Mouse (Mus musculus): Measurements from ENCODE around the gene Tulp2. TPM values are rescaled to one million over a fixed set of nuclear protein-coding genes. Genes with fewer than 3 reads are reported as not detected.
A peak's percentile ranks its signal among the peaks of the same experiment; 100 is the strongest.

Tulp2 gene
- polyA plus RNA-seq, 1 experiment from 2014 or later, result 1.0 TPM

- no peak overlapping the region for H3K4me3 ChIP-seq
- 87% methylated on average over 9 of the region's 9 CpGs for WGBS
- no peaks in the 10 kb centered on the region for H3K27me3 ChIP-seq
- H3K4me1 ChIP-seq, result peaks cover 32% of the 10 kb centered on the region
- no peak for ATAC-seq (ENCODE audit: insufficient number of reproducible peaks, low FRiP score, low TSS enrichment, low read depth)
- no peak overlapping the region for H3K27ac ChIP-seq
- H3K9me3 ChIP-seq, result no peaks in the 10 kb centered on the region
- no peaks in the 10 kb centered on the region for H3K36me3 ChIP-seq
- H3K9ac ChIP-seq, result no peak overlapping the region
- no peak overlapping the region for H3K4me2 ChIP-seq
Observed at GRCm38 (mm10) chr7:45565446-45565845, 83.8 kb downstream of the Tulp2 start.

GRCm38 (mm10) chr7:45567112-45567779 lies 85.6 kb downstream of the Tulp2 start:
- H3K4me3 ChIP-seq, result no peak overlapping the region; the same call in 1 of the 2 replicates
- no peak overlapping the region for H3K9ac ChIP-seq
- 66% methylated on average over 8 of the region's 8 CpGs for WGBS

GRCm38 (mm10) chr7:45567780-45568516 lies 86.3 kb downstream of the Tulp2 start:
- peak overlapping the region; percentile 86 for H3K27ac ChIP-seq
- H3K9me3 ChIP-seq, result no peaks in the 10 kb centered on the region
- H3K36me3 ChIP-seq, result no peaks in the 10 kb centered on the region
- no peaks in the 10 kb centered on the region for H3K27me3 ChIP-seq
- H3K9ac ChIP-seq, result peak overlapping the region; percentile 11; the same call in 1 of the 2 replicates
- WGBS, result under 1% methylated on average over 24 of the region's 24 CpGs
- H3K4me3 ChIP-seq, result peak overlapping the region; percentile 48
- H3K4me2 ChIP-seq, result peak overlapping the region; percentile 75
- H3K4me1 ChIP-seq, result peaks cover 34% of the 10 kb centered on the region
- ATAC-seq (ENCODE audit: insufficient number of reproducible peaks, low FRiP score, low TSS enrichment, low read depth), result peak; percentile 93

More at GRCm38 (mm10) chr7:45567112-45567779, 85.6 kb downstream of the Tulp2 start:
- Histone ChIP-seq H3K27me3 (no peaks in the 10 kb centered on the region), H3K4me2 (peak overlapping the region; percentile 75), H3K9me3 (no peaks in the 10 kb centered on the region), H3K4me1 (peaks cover 35% of the 10 kb centered on the region), H3K27ac (peak overlapping the region; percentile 75), H3K36me3 (no peaks in the 10 kb centered on the region)
- no peak for ATAC-seq (ENCODE audit: insufficient number of reproducible peaks, low FRiP score, low TSS enrichment, low read depth)

GRCm38 (mm10) chr7:45568601-45569473 lies 87.2 kb downstream of the Tulp2 start:
- no peaks in the 10 kb centered on the region for H3K36me3 ChIP-seq
- no peaks in the 10 kb centered on the region for H3K9me3 ChIP-seq
- H3K27ac ChIP-seq, result peak overlapping the region; percentile 86
- H3K4me1 ChIP-seq, result peaks cover 34% of the 10 kb centered on the region
- ATAC-seq (ENCODE audit: insufficient number of reproducible peaks, low FRiP score, low TSS enrichment, low read depth), result no peak
- 78% methylated on average over 10 of the region's 10 CpGs for WGBS
- H3K9ac ChIP-seq, result no peak overlapping the region
- peak overlapping the region; percentile 75 for H3K4me2 ChIP-seq
- no peaks in the 10 kb centered on the region for H3K27me3 ChIP-seq
- peak overlapping the region; percentile 48 for H3K4me3 ChIP-seq

- WGBS, result 1% methylated on average over 39 of the region's 42 CpGs
- Histone ChIP-seq H3K36me3 (peaks cover 2% of the 10 kb centered on the region; the same call in 1 of the 2 replicates), H3K27ac (peak within 1 kb of the TSS; percentile 92), H3K27me3 (no peaks in the 10 kb centered on the region), H3K9ac (peak within 1 kb of the TSS; percentile 76), H3K4me2 (peak within 1 kb of the TSS; percentile 74), H3K9me3 (no peaks in the 10 kb centered on the region), H3K4me1 (peaks cover 34% of the 10 kb centered on the region), H3K4me3 (peak within 1 kb of the TSS; percentile 71)
- ATAC-seq (ENCODE audit: insufficient number of reproducible peaks, low FRiP score, low TSS enrichment, low read depth), result peak; percentile 66
Observed at GRCm38 (mm10) chr7:45570103-45570741, 88.5 kb downstream of the Tulp2 start, which contains the start of gene Bcat2. Bcat2 (plus strand) TSS chr7:45570153.

- H3K27me3 ChIP-seq, result no peaks in the 10 kb centered on the region
- no peak overlapping the region for H3K4me2 ChIP-seq
- no peak overlapping the region for H3K4me3 ChIP-seq
- peaks cover 17% of the 10 kb centered on the region for H3K36me3 ChIP-seq
- no peak overlapping the region for H3K9ac ChIP-seq
- H3K4me1 ChIP-seq, result peaks cover 34% of the 10 kb centered on the region
- 66% methylated on average over 1 of the region's 1 CpGs for WGBS
- no peak overlapping the region for H3K27ac ChIP-seq
- no peak for ATAC-seq (ENCODE audit: insufficient number of reproducible peaks, low FRiP score, low TSS enrichment, low read depth)
- no peaks in the 10 kb centered on the region for H3K9me3 ChIP-seq
Observed at GRCm38 (mm10) chr7:45571966-45572365, 90.3 kb downstream of the Tulp2 start.

Small RNA genes within 50 kb of the gene (microRNA-seq; reads per million reads assigned to microRNA genes)
- gene Gm22133, result not detected

Other genes with a start within 250 kb of the Tulp2 start
- gene Cd37, start 242.8 kb upstream of the Tulp2 start, polyA plus RNA-seq (2015; fragmentation: Nextera tagmentation; extraction: Ambion mirVana), result 3.8 and 5.1 TPM in 2 replicates
- gene Slc6a16, start 240.8 kb upstream of the Tulp2 start, polyA plus RNA-seq (2015; fragmentation: Nextera tagmentation; extraction: Ambion mirVana), result 0.09 TPM in 1 of 2 replicates, not detected in the other
- gene Slc6a21, start 204.4 kb upstream of the Tulp2 start, polyA plus RNA-seq (2015; fragmentation: Nextera tagmentation; extraction: Ambion mirVana), result not detected in 2 replicates
- 22.0 and 22.6 TPM in 2 replicates for gene Trpm4, start 148.1 kb upstream of the Tulp2 start, polyA plus RNA-seq (2015; fragmentation: Nextera tagmentation; extraction: Ambion mirVana)
- 6.5 and 15.1 TPM in 2 replicates for gene Hrc, start 146.6 kb upstream of the Tulp2 start, polyA plus RNA-seq (2015; fragmentation: Nextera tagmentation; extraction: Ambion mirVana)
- 7.8 and 9.1 TPM in 2 replicates for gene Ppfia3, start 114.9 kb upstream of the Tulp2 start, polyA plus RNA-seq (2015; fragmentation: Nextera tagmentation; extraction: Ambion mirVana)
- gene Lin7b, start 111.3 kb upstream of the Tulp2 start, polyA plus RNA-seq (2015; fragmentation: Nextera tagmentation; extraction: Ambion mirVana), result 2.3 and 2.5 TPM in 2 replicates
- gene Snrnp70, start 86.1 kb upstream of the Tulp2 start, polyA plus RNA-seq (2015; fragmentation: Nextera tagmentation; extraction: Ambion mirVana), result 199 and 204 TPM in 2 replicates
- 0.10 and 0.12 TPM in 2 replicates for gene Kcna7, start 76.2 kb upstream of the Tulp2 start, polyA plus RNA-seq (2015; fragmentation: Nextera tagmentation; extraction: Ambion mirVana)
- 1.9 and 3.0 TPM in 2 replicates for gene Ntf5, start 68.2 kb upstream of the Tulp2 start, polyA plus RNA-seq (2015; fragmentation: Nextera tagmentation; extraction: Ambion mirVana)
- gene Lhb, start 61.1 kb upstream of the Tulp2 start, polyA plus RNA-seq (2015; fragmentation: Nextera tagmentation; extraction: Ambion mirVana), result not detected in 2 replicates
- gene Gys1, start 47.0 kb upstream of the Tulp2 start, polyA plus RNA-seq (2015; fragmentation: Nextera tagmentation; extraction: Ambion mirVana), result 39.0 and 43.5 TPM in 2 replicates
- 122 and 125 TPM in 2 replicates for gene Ruvbl2, start 43.8 kb upstream of the Tulp2 start, polyA plus RNA-seq (2015; fragmentation: Nextera tagmentation; extraction: Ambion mirVana)
- 4,640 and 4,716 TPM in 2 replicates for gene Ftl1, start 22.0 kb upstream of the Tulp2 start, polyA plus RNA-seq (2015; fragmentation: Nextera tagmentation; extraction: Ambion mirVana)
- gene Bax, start 15.0 kb upstream of the Tulp2 start, polyA plus RNA-seq (2015; fragmentation: Nextera tagmentation; extraction: Ambion mirVana), result 145 and 146 TPM in 2 replicates
- gene Gm45808, start 4.9 kb downstream of the Tulp2 start, polyA plus RNA-seq (2015; fragmentation: Nextera tagmentation; extraction: Ambion mirVana), result not detected in 2 replicates
- 3.1 and 3.3 TPM in 2 replicates for gene Dhdh, start 6.9 kb downstream of the Tulp2 start, polyA plus RNA-seq (2015; fragmentation: Nextera tagmentation; extraction: Ambion mirVana)
- gene Nucb1, start 28.5 kb downstream of the Tulp2 start, polyA plus RNA-seq (2015; fragmentation: Nextera tagmentation; extraction: Ambion mirVana), result 279 and 295 TPM in 2 replicates
- gene Ppp1r15a, start 44.4 kb downstream of the Tulp2 start, polyA plus RNA-seq (2015; fragmentation: Nextera tagmentation; extraction: Ambion mirVana), result 22.3 and 26.1 TPM in 2 replicates
- gene Plekha4, start 44.5 kb downstream of the Tulp2 start, polyA plus RNA-seq (2015; fragmentation: Nextera tagmentation; extraction: Ambion mirVana), result 5.7 and 6.8 TPM in 2 replicates
- gene Hsd17b14, start 73.0 kb downstream of the Tulp2 start, polyA plus RNA-seq (2015; fragmentation: Nextera tagmentation; extraction: Ambion mirVana), result 0.74 and 1.1 TPM in 2 replicates
- 63.4 and 64.4 TPM in 2 replicates for gene Bcat2, start 88.3 kb downstream of the Tulp2 start, polyA plus RNA-seq (2015; fragmentation: Nextera tagmentation; extraction: Ambion mirVana)
- gene Fgf21, start 133.6 kb downstream of the Tulp2 start, polyA plus RNA-seq (2015; fragmentation: Nextera tagmentation; extraction: Ambion mirVana), result 0.58 and 0.93 TPM in 2 replicates
- 2.9 and 3.3 TPM in 2 replicates for gene Fut1, start 135.4 kb downstream of the Tulp2 start, polyA plus RNA-seq (2015; fragmentation: Nextera tagmentation; extraction: Ambion mirVana)
- gene Izumo1, start 139.9 kb downstream of the Tulp2 start, polyA plus RNA-seq (2015; fragmentation: Nextera tagmentation; extraction: Ambion mirVana), result 0.14 and 0.27 TPM in 2 replicates
- gene Rasip1, start 145.6 kb downstream of the Tulp2 start, polyA plus RNA-seq (2015; fragmentation: Nextera tagmentation; extraction: Ambion mirVana), result 11.4 and 12.0 TPM in 2 replicates
- 21.9 and 36.8 TPM in 2 replicates for gene Mamstr, start 158.1 kb downstream of the Tulp2 start, polyA plus RNA-seq (2015; fragmentation: Nextera tagmentation; extraction: Ambion mirVana)
- 7.7 and 8.0 TPM in 2 replicates for gene Fut2, start 184.5 kb downstream of the Tulp2 start, polyA plus RNA-seq (2015; fragmentation: Nextera tagmentation; extraction: Ambion mirVana)
- 0.50 and 2.6 TPM in 2 replicates for gene Ntn5, start 202.1 kb downstream of the Tulp2 start, polyA plus RNA-seq (2015; fragmentation: Nextera tagmentation; extraction: Ambion mirVana)
- 0.56 and 0.97 TPM in 2 replicates for gene Sec1, start 212.5 kb downstream of the Tulp2 start, polyA plus RNA-seq (2015; fragmentation: Nextera tagmentation; extraction: Ambion mirVana)
- gene Car11, start 218.0 kb downstream of the Tulp2 start, polyA plus RNA-seq (2015; fragmentation: Nextera tagmentation; extraction: Ambion mirVana), result 13.3 and 13.7 TPM in 2 replicates
- 4.3 and 4.7 TPM in 2 replicates for gene Dbp, start 223.2 kb downstream of the Tulp2 start, polyA plus RNA-seq (2015; fragmentation: Nextera tagmentation; extraction: Ambion mirVana)
- gene Rpl18, start 233.6 kb downstream of the Tulp2 start, polyA plus RNA-seq (2015; fragmentation: Nextera tagmentation; extraction: Ambion mirVana), result 942 and 1,034 TPM in 2 replicates
- 38.5 and 39.7 TPM in 2 replicates for gene Sphk2, start 236.1 kb downstream of the Tulp2 start, polyA plus RNA-seq (2015; fragmentation: Nextera tagmentation; extraction: Ambion mirVana)
- 0.76 and 0.78 TPM in 2 replicates for gene Fam83e, start 239.3 kb downstream of the Tulp2 start, polyA plus RNA-seq (2015; fragmentation: Nextera tagmentation; extraction: Ambion mirVana)
- not detected in 2 replicates for gene Spaca4, start 243.9 kb downstream of the Tulp2 start, polyA plus RNA-seq (2015; fragmentation: Nextera tagmentation; extraction: Ambion mirVana)

Measured in limb, embryonic 15.5 days (tissue).